Mouse (Mus musculus): ENCODE measurements around the gene Lef1. TPM values are rescaled to one million over a fixed set of nuclear protein-coding genes. Genes with fewer than 3 reads are reported as not detected.

Lef1 gene
- polyA plus RNA-seq, 1 experiment, result 7.6 TPM

- WGBS, result 75% methylated on average over 6 of the region's 6 CpGs
- Histone ChIP-seq H3K4me3 (replicated peaks; ENCODE audit: extremely low read depth, low read depth, low read length) (no peak overlapping the region), H3K4me1 (ENCODE audit: control insufficient read depth, insufficient read depth, low read length) (no peaks in the 10 kb centered on the region)
- no peak for TF ChIP-seq POLR2A (IDR thresholded peaks at IDR 0.05; ENCODE audit: borderline replicate concordance, extremely low read depth, low read depth, low read length)
- no peak for TF ChIP-seq CTCF (IDR thresholded peaks at IDR 0.05; ENCODE audit: insufficient read depth, low read length)
- no peak for DNase-seq
Observed at GRCm38 (mm10) chr3:131083722-131084121, 26.5 kb upstream of the Lef1 start.

- TF ChIP-seq POLR2A (IDR thresholded peaks at IDR 0.05; ENCODE audit: borderline replicate concordance, extremely low read depth, low read depth, low read length) (no peak), CTCF (IDR thresholded peaks at IDR 0.05; ENCODE audit: insufficient read depth, low read length) (no peak)
- DNase-seq, result no peak
- Histone ChIP-seq H3K4me1 (ENCODE audit: control insufficient read depth, insufficient read depth, low read length) (no peaks in the 10 kb centered on the region), H3K4me3 (replicated peaks; ENCODE audit: extremely low read depth, low read depth, low read length) (no peak overlapping the region)
- 16% methylated on average over 30 of the region's 30 CpGs for WGBS
Observed at GRCm38 (mm10) chr3:131084718-131085561, 25.3 kb upstream of the Lef1 start.

GRCm38 (mm10) chr3:131085978-131086377 is 24.3 kb upstream of the Lef1 start:
- no peak overlapping the region for H3K4me3 ChIP-seq (replicated peaks; ENCODE audit: extremely low read depth, low read depth, low read length)
- WGBS, result 49% methylated on average over 9 of the region's 9 CpGs
- DNase-seq, result no peak
- no peaks in the 10 kb centered on the region for H3K4me1 ChIP-seq (ENCODE audit: control insufficient read depth, insufficient read depth, low read length)
- no peak for TF ChIP-seq CTCF (IDR thresholded peaks at IDR 0.05; ENCODE audit: insufficient read depth, low read length)
- no peak for TF ChIP-seq POLR2A (IDR thresholded peaks at IDR 0.05; ENCODE audit: borderline replicate concordance, extremely low read depth, low read depth, low read length)

GRCm38 (mm10) chr3:131089721-131090120 is 20.6 kb upstream of the Lef1 start:
- 85% methylated on average over 3 of the region's 3 CpGs for WGBS
- Histone ChIP-seq H3K4me1 (ENCODE audit: control insufficient read depth, insufficient read depth, low read length) (no peaks in the 10 kb centered on the region), H3K4me3 (replicated peaks; ENCODE audit: extremely low read depth, low read depth, low read length) (no peak overlapping the region)
- no peak for DNase-seq
- TF ChIP-seq CTCF (IDR thresholded peaks at IDR 0.05; ENCODE audit: insufficient read depth, low read length), result no peak
- no peak for TF ChIP-seq POLR2A (IDR thresholded peaks at IDR 0.05; ENCODE audit: borderline replicate concordance, extremely low read depth, low read depth, low read length)

- Histone ChIP-seq H3K4me3 (replicated peaks; ENCODE audit: extremely low read depth, low read depth, low read length) (no peak overlapping the region), H3K4me1 (ENCODE audit: control insufficient read depth, insufficient read depth, low read length) (no peaks in the 10 kb centered on the region)
- DNase-seq, result no peak
- WGBS, result 39% methylated on average over 6 of the region's 6 CpGs
- TF ChIP-seq POLR2A (IDR thresholded peaks at IDR 0.05; ENCODE audit: borderline replicate concordance, extremely low read depth, low read depth, low read length) (no peak), CTCF (IDR thresholded peaks at IDR 0.05; ENCODE audit: insufficient read depth, low read length) (no peak)
Observed at GRCm38 (mm10) chr3:131092113-131092512, 18.2 kb upstream of the Lef1 start.

- 66% methylated on average over 12 of the region's 12 CpGs for WGBS
- no peak for TF ChIP-seq POLR2A (IDR thresholded peaks at IDR 0.05; ENCODE audit: borderline replicate concordance, extremely low read depth, low read depth, low read length)
Observed at GRCm38 (mm10) chr3:131093736-131094135, 16.5 kb upstream of the Lef1 start.

GRCm38 (mm10) chr3:131096105-131096504 is 14.2 kb upstream of the Lef1 start:
- TF ChIP-seq CTCF (IDR thresholded peaks at IDR 0.05; ENCODE audit: insufficient read depth, low read length) (no peak), POLR2A (IDR thresholded peaks at IDR 0.05; ENCODE audit: borderline replicate concordance, extremely low read depth, low read depth, low read length) (no peak)
- Histone ChIP-seq H3K4me1 (ENCODE audit: control insufficient read depth, insufficient read depth, low read length) (no peaks in the 10 kb centered on the region), H3K4me3 (replicated peaks; ENCODE audit: extremely low read depth, low read depth, low read length) (no peak overlapping the region)
- DNase-seq, result no peak
- 75% methylated on average over 4 of the region's 4 CpGs for WGBS

More at GRCm38 (mm10) chr3:131093736-131094135, 16.5 kb upstream of the Lef1 start:
- no peak for DNase-seq
- Histone ChIP-seq H3K4me3 (replicated peaks; ENCODE audit: extremely low read depth, low read depth, low read length) (no peak overlapping the region), H3K4me1 (ENCODE audit: control insufficient read depth, insufficient read depth, low read length) (no peaks in the 10 kb centered on the region)

GRCm38 (mm10) chr3:131102191-131102774 is 8.0 kb upstream of the Lef1 start:
- TF ChIP-seq CTCF (IDR thresholded peaks at IDR 0.05; ENCODE audit: insufficient read depth, low read length) (no peak), POLR2A (IDR thresholded peaks at IDR 0.05; ENCODE audit: borderline replicate concordance, extremely low read depth, low read depth, low read length) (no peak)
- no peak overlapping the region for H3K4me3 ChIP-seq (replicated peaks; ENCODE audit: extremely low read depth, low read depth, low read length)
- H3K4me1 ChIP-seq (ENCODE audit: control insufficient read depth, insufficient read depth, low read length), result peaks cover 3% of the 10 kb centered on the region; the same call in 1 of the 2 replicates
- DNase-seq, result no peak
- 59% methylated on average over 13 of the region's 13 CpGs for WGBS

GRCm38 (mm10) chr3:131105362-131105761 is 4.9 kb upstream of the Lef1 start:
- no peak for DNase-seq
- H3K4me1 ChIP-seq (ENCODE audit: control insufficient read depth, insufficient read depth, low read length), result peaks cover 3% of the 10 kb centered on the region; the same call in 1 of the 2 replicates
- TF ChIP-seq POLR2A (IDR thresholded peaks at IDR 0.05; ENCODE audit: borderline replicate concordance, extremely low read depth, low read depth, low read length) (no peak), CTCF (IDR thresholded peaks at IDR 0.05; ENCODE audit: insufficient read depth, low read length) (no peak)
- no peak overlapping the region for H3K4me3 ChIP-seq (replicated peaks; ENCODE audit: extremely low read depth, low read depth, low read length)
- WGBS, result 66% methylated on average over 8 of the region's 8 CpGs
